Mouse (Mus musculus): ENCODE data around the gene Col26a1. TPM values are rescaled to one million over a fixed set of nuclear protein-coding genes. Genes with fewer than 3 reads are reported as not detected.

The Col26a1 gene
- polyA plus RNA-seq, 2 experiments from 2014 or later = 0.41 TPM; not detected in 1

Other genes with a start within 250 kb of the Col26a1 start
- under 1 TPM in 1 of 2 experiments, not detected in 1; 0.66 TPM for gene Myl10, start 190.1 kb downstream of the Col26a1 start, polyA plus RNA-seq (2017; shearing (Covaris generic))
- 10 to 100 TPM; 12.5 to 14.1 TPM for gene Ift22, start 24.9 kb upstream of the Col26a1 start, polyA plus RNA-seq (2017; shearing (Covaris generic))
- gene Fis1, start 70.1 kb upstream of the Col26a1 start, polyA plus RNA-seq (2017; shearing (Covaris generic)) = 100 to 1,000 TPM; 390 to 404 TPM
- gene Cldn15, start 83.4 kb upstream of the Col26a1 start, polyA plus RNA-seq (2017; shearing (Covaris generic)) = under 1 TPM in 1 of 2 experiments, not detected in 1; 0.34 TPM
- gene Plod3, start 103.8 kb upstream of the Col26a1 start, polyA plus RNA-seq (2017; shearing (Covaris generic)) = 1 to 10 TPM; 4.4 to 8.8 TPM
- 10 to 100 TPM; 50.3 to 67.0 TPM for gene Znhit1, start 104.8 kb upstream of the Col26a1 start, polyA plus RNA-seq (2017; shearing (Covaris generic))
- not detected for gene Vgf, start 143.2 kb upstream of the Col26a1 start, polyA plus RNA-seq (2017; shearing (Covaris generic))
- gene Ap1s1, start 162.9 kb upstream of the Col26a1 start, polyA plus RNA-seq (2017; shearing (Covaris generic)) = 10 to 100 TPM; 62.2 to 84.9 TPM
- gene Serpine1, start 189.1 kb upstream of the Col26a1 start, polyA plus RNA-seq (2017; shearing (Covaris generic)) = under 1 TPM in 1 of 2 experiments, not detected in 1; 0.20 TPM
- gene Trim56, start 233.0 kb upstream of the Col26a1 start, polyA plus RNA-seq (2017; shearing (Covaris generic)) = 10 to 100 TPM; 15.1 to 18.5 TPM

Measured in CD4-positive, CD25-positive, alpha-beta regulatory T cell, adult 4 months (primary cell).